Mouse (Mus musculus): Measurements from ENCODE around the gene 1700123L14Rik. TPM values are rescaled to one million over a fixed set of nuclear protein-coding genes. Genes with fewer than 3 reads are reported as not detected.
"Not testable (repeated sequence)": the region's sequence is repeated elsewhere in the genome, so short reads cannot be mapped to it uniquely, and the experiment has no call there.

The 1700123L14Rik gene
- 0.10 TPM in 1 of 2 replicates, not detected in the other for polyA plus RNA-seq (2015; fragmentation: Nextera tagmentation; extraction: Ambion mirVana)

- Histone ChIP-seq H3K36me3 (ENCODE audit: control insufficient read depth, insufficient read depth, low read length) (no peaks in the 10 kb centered on the region), H3K4me2 (ENCODE audit: low read depth, low read length) (no peak within 1 kb of the TSS), H3K9me3 (replicated peaks; ENCODE audit: control insufficient read depth, low read length) (no peaks in the 10 kb centered on the region), H3K4me3 (replicated peaks; ENCODE audit: low read length) (no peak within 1 kb of the TSS), H3K27ac (ENCODE audit: low read length) (no peak within 1 kb of the TSS), H3K9ac (ENCODE audit: low read length) (no peak within 1 kb of the TSS), H3K27me3 (ENCODE audit: control insufficient read depth, insufficient read depth, low read length) (no peaks in the 10 kb centered on the region), H3K4me1 (ENCODE audit: control insufficient read depth, insufficient read depth, low read length) (no peaks in the 10 kb centered on the region)
- WGBS = 85% methylated on average over 18 of the region's 18 CpGs
- no peak for ATAC-seq (ENCODE audit: insufficient read depth, low FRiP score)
Observed at GRCm38 (mm10) chr6:96165818-96166379, at the start of gene 1700123L14Rik. Gene 1700123L14Rik, minus strand, starts transcription at chr6:96166243.

- Histone ChIP-seq H3K9me3 (replicated peaks; ENCODE audit: control insufficient read depth, low read length) (no peaks in the 10 kb centered on the region), H3K36me3 (ENCODE audit: control insufficient read depth, insufficient read depth, low read length) (no peaks in the 10 kb centered on the region), H3K4me3 (replicated peaks; ENCODE audit: low read length) (no peak overlapping the region), H3K4me2 (ENCODE audit: low read depth, low read length) (no peak overlapping the region), H3K27ac (ENCODE audit: low read length) (no peak overlapping the region), H3K27me3 (ENCODE audit: control insufficient read depth, insufficient read depth, low read length) (no peaks in the 10 kb centered on the region), H3K9ac (ENCODE audit: low read length) (no peak overlapping the region), H3K4me1 (ENCODE audit: control insufficient read depth, insufficient read depth, low read length) (no peaks in the 10 kb centered on the region)
- no peak for ATAC-seq (ENCODE audit: insufficient read depth, low FRiP score)
- WGBS = 97% methylated on average over 2 of the region's 2 CpGs
Observed at GRCm38 (mm10) chr6:96205395-96205794, 39.4 kb upstream of the 1700123L14Rik start.

- not testable (repeated sequence) for H3K9me3 ChIP-seq (replicated peaks; ENCODE audit: control insufficient read depth, low read length); H3K27me3 ChIP-seq (ENCODE audit: control insufficient read depth, insufficient read depth, low read length); H3K4me1 ChIP-seq (ENCODE audit: control insufficient read depth, insufficient read depth, low read length); H3K4me2 ChIP-seq (ENCODE audit: low read depth, low read length); H3K36me3 ChIP-seq (ENCODE audit: control insufficient read depth, insufficient read depth, low read length); H3K4me3 ChIP-seq (replicated peaks; ENCODE audit: low read length); H3K27ac ChIP-seq (ENCODE audit: low read length); H3K9ac ChIP-seq (ENCODE audit: low read length); ATAC-seq (ENCODE audit: insufficient read depth, low FRiP score)
- 96% methylated on average over 2 of the region's 2 CpGs for WGBS
Observed at GRCm38 (mm10) chr6:96198991-96199390, 32.9 kb upstream of the 1700123L14Rik start.

- H3K36me3 ChIP-seq (ENCODE audit: control insufficient read depth, insufficient read depth, low read length) = no peaks in the 10 kb centered on the region
- no peak overlapping the region for H3K27ac ChIP-seq (ENCODE audit: low read length)
- H3K9me3 ChIP-seq (replicated peaks; ENCODE audit: control insufficient read depth, low read length) = no peaks in the 10 kb centered on the region
- H3K9ac ChIP-seq (ENCODE audit: low read length) = no peak overlapping the region
- no peaks in the 10 kb centered on the region for H3K4me1 ChIP-seq (ENCODE audit: control insufficient read depth, insufficient read depth, low read length)
- H3K27me3 ChIP-seq (ENCODE audit: control insufficient read depth, insufficient read depth, low read length) = no peaks in the 10 kb centered on the region
- no peak overlapping the region for H3K4me3 ChIP-seq (replicated peaks; ENCODE audit: low read length)
- H3K4me2 ChIP-seq (ENCODE audit: low read depth, low read length) = no peak overlapping the region
- ATAC-seq (ENCODE audit: insufficient read depth, low FRiP score) = no peak
- 72% methylated on average over 2 of the region's 2 CpGs for WGBS
Observed at GRCm38 (mm10) chr6:96186517-96186916, 20.5 kb upstream of the 1700123L14Rik start.

GRCm38 (mm10) chr6:96183392-96183791 is 17.3 kb upstream of the 1700123L14Rik start:
- 73% methylated on average over 4 of the region's 4 CpGs for WGBS
- no peak overlapping the region for H3K9ac ChIP-seq (ENCODE audit: low read length)
- no peak for ATAC-seq (ENCODE audit: insufficient read depth, low FRiP score)

GRCm38 (mm10) chr6:96178530-96178929 is 12.5 kb upstream of the 1700123L14Rik start:
- Histone ChIP-seq H3K9ac (ENCODE audit: low read length) (no peak overlapping the region), H3K4me2 (ENCODE audit: low read depth, low read length) (no peak overlapping the region)
- no peak for ATAC-seq (ENCODE audit: insufficient read depth, low FRiP score)

More at GRCm38 (mm10) chr6:96183392-96183791, 17.3 kb upstream of the 1700123L14Rik start:
- Histone ChIP-seq H3K4me3 (replicated peaks; ENCODE audit: low read length) (no peak overlapping the region), H3K27me3 (ENCODE audit: control insufficient read depth, insufficient read depth, low read length) (no peaks in the 10 kb centered on the region), H3K9me3 (replicated peaks; ENCODE audit: control insufficient read depth, low read length) (no peaks in the 10 kb centered on the region), H3K4me2 (ENCODE audit: low read depth, low read length) (no peak overlapping the region), H3K36me3 (ENCODE audit: control insufficient read depth, insufficient read depth, low read length) (no peaks in the 10 kb centered on the region), H3K27ac (ENCODE audit: low read length) (no peak overlapping the region), H3K4me1 (ENCODE audit: control insufficient read depth, insufficient read depth, low read length) (no peaks in the 10 kb centered on the region)

GRCm38 (mm10) chr6:96173681-96174080 is 7.6 kb upstream of the 1700123L14Rik start:
- no peaks in the 10 kb centered on the region for H3K4me1 ChIP-seq (ENCODE audit: control insufficient read depth, insufficient read depth, low read length)
- peak; percentile 50; the same call in 1 of the 2 replicates for ATAC-seq (ENCODE audit: insufficient read depth, low FRiP score)
- no peaks in the 10 kb centered on the region for H3K36me3 ChIP-seq (ENCODE audit: control insufficient read depth, insufficient read depth, low read length)
- H3K9ac ChIP-seq (ENCODE audit: low read length) = no peak overlapping the region
- H3K4me2 ChIP-seq (ENCODE audit: low read depth, low read length) = no peak overlapping the region
- no peaks in the 10 kb centered on the region for H3K27me3 ChIP-seq (ENCODE audit: control insufficient read depth, insufficient read depth, low read length)
- no peak overlapping the region for H3K4me3 ChIP-seq (replicated peaks; ENCODE audit: low read length)
- no peak overlapping the region for H3K27ac ChIP-seq (ENCODE audit: low read length)
- H3K9me3 ChIP-seq (replicated peaks; ENCODE audit: control insufficient read depth, low read length) = no peaks in the 10 kb centered on the region
- WGBS = 47% methylated on average over 3 of the region's 3 CpGs

More at GRCm38 (mm10) chr6:96178530-96178929, 12.5 kb upstream of the 1700123L14Rik start:
- Histone ChIP-seq H3K4me3 (replicated peaks; ENCODE audit: low read length) (no peak overlapping the region), H3K27me3 (ENCODE audit: control insufficient read depth, insufficient read depth, low read length) (no peaks in the 10 kb centered on the region), H3K4me1 (ENCODE audit: control insufficient read depth, insufficient read depth, low read length) (no peaks in the 10 kb centered on the region), H3K36me3 (ENCODE audit: control insufficient read depth, insufficient read depth, low read length) (no peaks in the 10 kb centered on the region), H3K9me3 (replicated peaks; ENCODE audit: control insufficient read depth, low read length) (no peaks in the 10 kb centered on the region), H3K27ac (ENCODE audit: low read length) (no peak overlapping the region)

GRCm38 (mm10) chr6:96167031-96167430 is 988 bp upstream of the 1700123L14Rik start:
- H3K4me2 ChIP-seq (ENCODE audit: low read depth, low read length) = no peak overlapping the region
- H3K9me3 ChIP-seq (replicated peaks; ENCODE audit: control insufficient read depth, low read length) = no peaks in the 10 kb centered on the region
- no peaks in the 10 kb centered on the region for H3K4me1 ChIP-seq (ENCODE audit: control insufficient read depth, insufficient read depth, low read length)
- no peaks in the 10 kb centered on the region for H3K27me3 ChIP-seq (ENCODE audit: control insufficient read depth, insufficient read depth, low read length)
- ATAC-seq (ENCODE audit: insufficient read depth, low FRiP score) = no peak
- no peaks in the 10 kb centered on the region for H3K36me3 ChIP-seq (ENCODE audit: control insufficient read depth, insufficient read depth, low read length)
- H3K9ac ChIP-seq (ENCODE audit: low read length) = no peak overlapping the region
- H3K4me3 ChIP-seq (replicated peaks; ENCODE audit: low read length) = no peak overlapping the region
- no peak overlapping the region for H3K27ac ChIP-seq (ENCODE audit: low read length)

- H3K4me3 ChIP-seq (replicated peaks; ENCODE audit: low read length) = no peak overlapping the region
- H3K36me3 ChIP-seq (ENCODE audit: control insufficient read depth, insufficient read depth, low read length) = no peaks in the 10 kb centered on the region
- no peaks in the 10 kb centered on the region for H3K4me1 ChIP-seq (ENCODE audit: control insufficient read depth, insufficient read depth, low read length)
- no peak overlapping the region for H3K27ac ChIP-seq (ENCODE audit: low read length)
- ATAC-seq (ENCODE audit: insufficient read depth, low FRiP score) = no peak
- H3K9me3 ChIP-seq (replicated peaks; ENCODE audit: control insufficient read depth, low read length) = no peaks in the 10 kb centered on the region
- H3K4me2 ChIP-seq (ENCODE audit: low read depth, low read length) = no peak overlapping the region
- 83% methylated on average over 13 of the region's 13 CpGs for WGBS
- no peak overlapping the region for H3K9ac ChIP-seq (ENCODE audit: low read length)
- H3K27me3 ChIP-seq (ENCODE audit: control insufficient read depth, insufficient read depth, low read length) = no peaks in the 10 kb centered on the region
Observed at GRCm38 (mm10) chr6:96165403-96165802, 640 bp downstream of the 1700123L14Rik start.
